Mouse (Mus musculus) layer of hippocampus, postnatal 10 days (tissue): ENCODE measurements around the gene Eng. TPM values are rescaled to one million over a fixed set of nuclear protein-coding genes. Genes with fewer than 3 reads are reported as not detected.

ENCODE experiments used
- DNase-seq, 2 experiments: peaks; one replicate each; pipeline ENCODE4 v3.0.0; 2021; ENCODE audit warnings: low spot score in 2 of 2
- total RNA-seq, 2 experiments: library from RNA; stranded (reverse); gene quantifications; 2 replicates each; pipeline ENCODE4 v1.2.3; 2021

Gene Eng
- total RNA-seq, 2 experiments from 2014 or later = 25.9 to 28.2 TPM

GRCm38 (mm10) chr2:32620682-32621516 is 25.5 kb upstream of the Eng start:
- no peak for DNase-seq

GRCm38 (mm10) chr2:32621517-32621859 is 24.9 kb upstream of the Eng start, which contains the start of gene Ak1:
Gene Ak1, plus strand, starts transcription at chr2:32621758.
- DNase-seq = no peak

- DNase-seq = no peak
These were observed 22.2 kb upstream of the Eng start for GRCm38 (mm10) chr2:32624111-32624748.

- DNase-seq = peak; percentile 78 to 83
These were observed 21.1 kb upstream of the Eng start for GRCm38 (mm10) chr2:32625212-32625872.

- peak; percentile 53 to 63 for DNase-seq
These were observed 20.3 kb upstream of the Eng start for GRCm38 (mm10) chr2:32625873-32626694.

DNA sequence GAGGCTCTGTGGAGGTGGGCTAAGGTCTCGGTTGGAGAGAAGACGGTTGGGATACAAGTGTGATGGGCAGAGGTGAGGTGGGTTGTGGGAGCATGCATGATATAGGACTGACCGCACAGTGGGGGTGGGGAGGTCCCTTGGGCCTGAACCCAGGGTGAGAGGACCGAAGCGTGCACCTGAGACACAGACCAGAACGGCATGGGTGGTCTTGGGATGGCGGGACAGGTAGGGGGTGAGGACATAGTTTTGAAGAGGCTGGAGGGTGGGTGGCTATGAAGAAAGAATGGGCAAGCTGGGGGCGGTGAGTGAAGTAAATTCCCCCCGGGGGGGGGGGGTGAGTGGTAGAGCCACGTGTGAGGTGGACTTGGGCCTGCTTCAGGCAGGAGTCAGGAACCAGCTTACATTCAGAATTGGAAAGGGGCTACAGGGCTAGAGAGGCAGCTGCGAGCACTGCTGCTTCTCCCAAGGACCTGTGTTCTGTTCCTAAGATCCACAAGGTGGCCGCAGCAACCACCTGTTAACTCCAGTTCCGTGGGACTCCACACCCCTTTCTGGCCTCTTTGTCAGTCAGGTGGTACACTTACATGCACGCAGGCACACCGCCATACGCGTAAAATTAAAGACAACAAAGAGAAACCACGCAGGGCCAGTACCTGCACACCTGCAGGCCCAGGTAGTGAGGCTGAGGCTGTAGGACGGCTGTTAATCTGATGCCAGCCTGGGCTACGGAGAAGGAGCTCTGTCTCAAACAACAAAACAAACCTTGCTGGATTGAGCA is 18.9 kb upstream of the Eng start:
- DNase-seq = no peak

GRCm38 (mm10) chr2:32628044-32628550 is 18.3 kb upstream of the Eng start:
- DNase-seq = no peak

DNA sequence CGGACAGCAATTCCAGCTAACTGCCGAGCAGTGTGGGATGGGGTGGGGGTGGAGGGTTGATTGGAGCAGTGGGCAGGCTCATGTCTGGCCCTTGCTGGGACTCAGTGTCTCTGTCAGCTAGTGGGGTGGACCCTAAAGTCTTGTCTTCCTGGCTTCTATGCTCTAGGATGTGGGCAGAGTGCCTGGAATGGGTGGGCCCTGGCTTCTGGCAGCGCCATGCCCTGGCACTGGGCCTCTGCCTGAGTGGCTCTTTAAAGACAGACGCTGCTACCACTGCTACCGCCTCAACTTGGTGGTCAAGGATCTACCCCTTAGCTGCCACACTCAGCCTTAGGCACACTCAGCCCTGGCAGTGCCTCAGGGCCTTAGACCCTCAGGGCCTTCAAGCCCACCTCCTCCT is 17.7 kb upstream of the Eng start:
- peak; percentile 77 to 84 for DNase-seq

- DNase-seq = peak; percentile 62 to 64
These were observed 17.0 kb upstream of the Eng start for GRCm38 (mm10) chr2:32629276-32629976.

GRCm38 (mm10) chr2:32630036-32630435 is 16.4 kb upstream of the Eng start:
- no peak for DNase-seq

DNA sequence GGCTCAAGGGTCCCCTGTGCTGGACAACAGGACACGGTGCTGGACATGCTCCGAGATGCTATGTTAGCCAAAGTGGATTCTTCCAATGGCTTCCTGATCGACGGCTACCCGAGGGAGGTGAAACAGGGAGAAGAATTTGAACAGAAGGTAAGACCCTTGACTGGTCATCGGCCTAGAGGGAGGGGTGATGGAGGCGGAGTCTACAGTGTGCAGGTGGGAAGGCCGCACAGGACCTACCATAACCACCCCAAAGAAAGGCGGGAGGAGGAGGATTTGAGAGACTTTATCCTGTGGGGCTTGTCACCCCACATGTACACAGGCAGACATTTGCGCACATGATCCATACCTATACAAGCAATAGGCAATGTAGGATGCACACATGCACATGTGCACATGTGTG is 15.3 kb upstream of the Eng start:
- no peak for DNase-seq

GRCm38 (mm10) chr2:32631737-32632394 is 14.5 kb upstream of the Eng start:
- DNase-seq = peak; percentile 82 to 87

GRCm38 (mm10) chr2:32633660-32634059 is 12.7 kb upstream of the Eng start:
- no peak for DNase-seq

DNA sequence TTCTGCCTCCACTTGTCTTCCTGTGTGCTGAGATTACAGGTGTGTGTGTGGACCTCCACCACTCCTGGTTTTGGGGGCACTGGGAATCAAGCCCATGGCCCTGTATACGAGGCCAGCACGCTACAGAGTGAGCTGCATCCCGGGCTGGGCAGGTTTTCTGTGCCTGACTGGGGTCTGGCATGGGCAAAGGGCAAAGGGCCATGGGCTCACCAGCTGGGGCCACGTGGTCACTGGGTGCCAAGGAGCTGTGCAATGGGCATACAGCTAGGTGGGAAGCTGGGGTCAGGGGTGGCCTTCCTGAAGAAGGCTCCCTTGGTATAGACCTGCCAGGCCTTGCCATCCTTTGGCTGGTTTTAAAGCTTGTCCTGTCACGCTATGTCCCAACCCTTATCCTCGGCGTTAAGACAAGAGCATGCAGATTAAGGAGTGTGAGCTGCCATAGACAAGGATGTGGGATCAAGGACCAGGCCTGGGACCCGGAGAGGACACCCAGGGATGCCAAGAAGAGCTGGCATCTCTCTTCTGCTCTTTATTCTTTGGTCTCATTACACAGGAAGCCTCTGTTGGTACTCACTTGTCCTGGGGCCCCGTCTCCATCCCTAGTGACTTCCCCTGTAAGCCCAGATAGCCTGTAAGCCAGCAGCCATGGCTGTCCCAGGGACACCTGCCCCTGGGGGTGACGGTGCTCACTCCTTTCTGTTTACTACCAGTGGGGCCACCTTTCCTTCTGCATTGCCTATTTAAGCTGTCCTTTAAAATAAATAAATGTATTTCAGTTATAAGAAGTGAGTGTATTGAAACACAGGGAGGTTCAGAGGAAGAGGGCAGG is 11.9 kb upstream of the Eng start:
- DNase-seq = no peak

- DNase-seq = no peak
These were observed 9.8 kb upstream of the Eng start for GRCm38 (mm10) chr2:32636617-32637016.

- peak in 1 of 2 experiments; percentile 32 for DNase-seq
These were observed 8.6 kb upstream of the Eng start for GRCm38 (mm10) chr2:32637778-32638281.

DNA sequence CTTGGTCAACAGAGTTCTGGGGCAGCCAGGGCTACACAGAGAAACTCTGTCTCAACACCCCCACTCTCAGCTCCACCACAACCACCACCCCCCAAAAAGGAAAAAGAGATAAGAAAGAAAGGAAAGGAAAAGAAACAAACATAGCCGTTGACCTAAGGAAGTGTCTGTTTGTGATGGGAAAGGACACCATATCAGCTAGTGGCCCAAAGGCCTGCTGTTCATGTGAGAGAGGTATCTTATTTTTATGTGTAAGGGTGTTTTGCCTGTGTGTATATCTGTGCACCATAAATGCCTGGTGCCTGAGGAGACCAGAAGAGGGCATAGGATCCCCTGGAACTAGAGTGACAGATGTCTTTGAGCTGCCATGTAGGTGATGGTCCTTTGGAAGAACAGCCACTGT is 6.8 kb upstream of the Eng start:
- DNase-seq = no peak

GRCm38 (mm10) chr2:32640550-32641051 is 5.8 kb upstream of the Eng start:
- no peak for DNase-seq
